Mouse (Mus musculus): ENCODE data around the gene Klhl40. TPM values are rescaled to one million over a fixed set of nuclear protein-coding genes. Genes with fewer than 3 reads are reported as not detected.

Klhl40 gene
- polyA plus RNA-seq, 1 experiment from 2014 or later: not detected

DNA sequence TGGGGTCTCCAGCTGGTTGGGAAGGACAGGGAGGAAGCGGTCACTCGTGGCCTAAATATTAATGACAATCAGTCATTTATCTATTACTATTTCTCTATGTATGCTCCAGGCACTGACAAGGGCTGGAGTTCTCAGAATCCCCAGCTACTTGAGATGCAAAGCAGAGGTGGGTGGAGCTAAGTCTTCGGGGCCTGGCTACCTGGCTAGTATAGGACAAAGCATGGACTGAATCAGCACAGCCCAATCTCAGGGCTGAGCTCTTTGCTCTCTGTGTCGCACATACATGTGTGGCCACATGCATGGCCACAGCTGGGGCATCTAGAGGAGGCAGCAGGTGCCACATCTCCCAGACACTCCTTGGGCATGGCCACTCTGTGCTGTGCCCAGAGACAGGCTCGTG, 43.4 kb downstream of the Klhl40 start:
- Histone ChIP-seq H3K27me3 (ENCODE audit: insufficient read depth, low read length) (no peaks in the 10 kb centered on the region), H3K27ac (no peak overlapping the region), H3K4me2 (ENCODE audit: low read length) (no peak overlapping the region), H3K4me3 (replicated peaks; ENCODE audit: low read depth, low read length) (no peak overlapping the region), H3K9me3 (replicated peaks; ENCODE audit: low read length) (no peaks in the 10 kb centered on the region), H3K4me1 (replicated peaks; ENCODE audit: insufficient read depth, low read length) (no peaks in the 10 kb centered on the region), H3K36me3 (ENCODE audit: insufficient read depth, low read length) (no peaks in the 10 kb centered on the region), H3K9ac (ENCODE audit: low read depth, low read length) (no peak overlapping the region)
- no peak for DNase-seq (ENCODE audit: low spot score)
- TF ChIP-seq CTCF (IDR thresholded peaks at IDR 0.05; ENCODE audit: low read depth): no peak
- no peak for ATAC-seq (replicated peaks; ENCODE audit: low FRiP score, low read depth)
- WGBS: 72% methylated on average over 5 of the region's 5 CpGs

DNA sequence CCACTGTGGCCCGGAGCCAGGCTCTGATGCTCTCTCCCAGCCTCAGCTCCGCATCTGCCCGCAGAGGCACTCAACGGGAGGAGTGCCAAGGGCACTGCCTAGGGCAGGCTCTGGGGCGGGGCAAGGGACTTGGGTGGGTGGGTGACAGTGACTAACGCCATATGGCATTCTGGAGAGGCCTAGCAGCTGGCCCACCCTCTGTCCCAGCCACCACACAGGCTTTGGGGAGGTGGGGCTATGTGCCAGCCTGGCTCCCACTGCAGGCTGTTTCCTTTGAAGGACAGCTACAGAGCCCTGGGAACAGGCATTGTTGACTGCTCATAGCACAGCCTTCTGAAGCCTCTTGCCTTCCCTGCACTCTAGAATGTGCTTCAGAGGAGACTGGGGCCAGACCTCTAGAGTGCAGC, 45.2 kb downstream of the Klhl40 start:
- DNase-seq (ENCODE audit: low spot score): no peak
- Histone ChIP-seq H3K36me3 (ENCODE audit: insufficient read depth, low read length) (no peaks in the 10 kb centered on the region), H3K4me2 (ENCODE audit: low read length) (no peak overlapping the region), H3K27ac (no peak overlapping the region), H3K9ac (ENCODE audit: low read depth, low read length) (no peak overlapping the region), H3K9me3 (replicated peaks; ENCODE audit: low read length) (no peaks in the 10 kb centered on the region), H3K4me3 (replicated peaks; ENCODE audit: low read depth, low read length) (no peak overlapping the region), H3K4me1 (replicated peaks; ENCODE audit: insufficient read depth, low read length) (no peaks in the 10 kb centered on the region), H3K27me3 (ENCODE audit: insufficient read depth, low read length) (no peaks in the 10 kb centered on the region)
- TF ChIP-seq CTCF (IDR thresholded peaks at IDR 0.05; ENCODE audit: low read depth): no peak
- WGBS: 59% methylated on average over 6 of the region's 6 CpGs
- ATAC-seq (replicated peaks; ENCODE audit: low FRiP score, low read depth): no peak

DNA sequence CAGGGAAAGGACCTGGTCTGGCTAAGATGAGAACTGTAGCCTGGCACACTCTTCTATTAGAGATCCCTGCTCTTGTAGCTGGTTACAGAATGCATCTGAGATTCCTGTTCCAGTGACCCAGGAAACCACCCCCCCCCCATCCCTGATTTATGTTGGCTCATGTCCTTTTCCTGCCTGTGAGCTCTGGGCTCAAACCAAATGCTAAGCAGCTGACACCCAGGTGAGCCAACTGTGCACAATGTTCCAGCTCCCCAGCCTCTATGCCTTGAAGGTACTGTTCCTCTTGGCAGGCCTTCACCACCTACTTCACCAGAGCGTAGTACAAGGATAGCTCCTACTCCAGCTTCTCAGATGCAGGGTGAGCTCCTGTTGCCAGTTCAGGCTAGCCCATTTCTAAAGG, 45.6 kb downstream of the Klhl40 start:
- Histone ChIP-seq H3K4me2 (ENCODE audit: low read length) (no peak overlapping the region), H3K27me3 (ENCODE audit: insufficient read depth, low read length) (no peaks in the 10 kb centered on the region), H3K4me3 (replicated peaks; ENCODE audit: low read depth, low read length) (no peak overlapping the region), H3K9ac (ENCODE audit: low read depth, low read length) (no peak overlapping the region), H3K27ac (no peak overlapping the region), H3K36me3 (ENCODE audit: insufficient read depth, low read length) (no peaks in the 10 kb centered on the region), H3K4me1 (replicated peaks; ENCODE audit: insufficient read depth, low read length) (no peaks in the 10 kb centered on the region), H3K9me3 (replicated peaks; ENCODE audit: low read length) (no peaks in the 10 kb centered on the region)
- 82% methylated on average over 1 of the region's 1 CpGs for WGBS
- no peak for TF ChIP-seq CTCF (IDR thresholded peaks at IDR 0.05; ENCODE audit: low read depth)
- no peak for ATAC-seq (replicated peaks; ENCODE audit: low FRiP score, low read depth)
- DNase-seq (ENCODE audit: low spot score): no peak

DNA sequence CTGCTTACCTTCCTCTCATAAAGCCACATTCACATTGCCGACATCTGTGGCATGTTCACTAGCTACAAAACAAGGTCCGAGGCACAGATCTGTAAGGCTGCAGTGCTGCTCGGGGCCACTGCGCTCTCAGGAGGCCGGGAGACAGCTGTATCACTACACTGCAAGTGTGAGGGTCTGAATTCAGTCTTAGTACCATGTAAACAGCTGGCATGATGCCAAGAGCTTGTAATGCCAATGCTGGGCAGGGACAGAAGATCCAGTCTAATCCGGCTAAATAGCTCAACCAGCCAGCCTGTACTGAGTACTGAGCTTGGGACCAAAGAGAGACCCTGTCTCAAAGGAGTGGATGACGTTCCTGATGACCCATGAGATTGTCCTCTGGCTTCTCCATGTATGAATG, 46.6 kb downstream of the Klhl40 start:
- DNase-seq (ENCODE audit: low spot score) (no peak), ATAC-seq (replicated peaks; ENCODE audit: low FRiP score, low read depth) (0 out of 2 replicates have a peak, but pooled peaks have one; percentile 26)
- Histone ChIP-seq H3K27me3 (ENCODE audit: insufficient read depth, low read length) (no peaks in the 10 kb centered on the region), H3K4me2 (ENCODE audit: low read length) (no peak overlapping the region), H3K9ac (ENCODE audit: low read depth, low read length) (no peak overlapping the region), H3K27ac (no peak overlapping the region), H3K9me3 (replicated peaks; ENCODE audit: low read length) (no peaks in the 10 kb centered on the region), H3K4me3 (replicated peaks; ENCODE audit: low read depth, low read length) (no peak overlapping the region), H3K36me3 (ENCODE audit: insufficient read depth, low read length) (no peaks in the 10 kb centered on the region), H3K4me1 (replicated peaks; ENCODE audit: insufficient read depth, low read length) (no peaks in the 10 kb centered on the region)
- no peak for TF ChIP-seq CTCF (IDR thresholded peaks at IDR 0.05; ENCODE audit: low read depth)
- 84% methylated on average over 7 of the region's 7 CpGs for WGBS

DNA sequence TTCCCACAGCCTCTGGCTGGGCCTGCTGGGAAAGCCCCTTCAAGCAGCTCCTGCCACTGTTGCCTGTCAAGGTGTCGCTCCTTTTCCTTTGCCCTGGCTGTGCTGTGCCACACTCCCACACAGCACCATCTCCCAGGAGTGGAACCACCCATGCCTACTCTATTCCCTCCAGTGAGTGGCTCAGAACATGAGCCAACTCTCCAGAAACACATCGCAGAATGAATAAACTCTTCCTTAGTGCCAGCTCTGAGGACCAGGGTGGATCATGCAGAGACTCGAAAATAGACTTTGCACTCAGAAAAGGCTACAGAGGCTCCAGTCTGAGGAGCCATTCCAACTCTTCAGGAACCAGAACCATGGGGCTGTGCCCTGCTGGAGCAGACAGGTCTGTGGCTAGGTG, 48.9 kb downstream of the Klhl40 start:
- WGBS: 78% methylated on average over 3 of the region's 3 CpGs
- no peaks in the 10 kb centered on the region for H3K36me3 ChIP-seq (ENCODE audit: insufficient read depth, low read length)

DNA sequence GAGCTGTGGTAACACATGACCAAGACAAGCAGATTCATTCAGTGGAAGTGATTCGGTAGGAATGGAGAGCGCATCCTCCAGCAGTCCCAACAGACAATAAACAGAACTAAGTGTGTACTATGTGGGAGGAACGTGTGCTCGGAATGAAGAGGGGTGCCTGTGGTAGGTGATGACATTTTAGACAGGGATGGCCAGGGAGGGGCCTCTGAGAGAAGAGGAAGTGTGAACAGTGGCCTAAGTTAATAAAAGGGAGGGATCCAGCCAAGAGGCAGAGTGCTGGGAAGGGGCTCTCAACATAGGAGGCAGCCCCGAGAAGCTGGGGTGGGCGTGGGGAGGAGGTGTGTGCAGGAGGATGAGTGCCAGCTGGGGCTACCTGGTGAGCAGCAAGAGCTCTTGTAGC, 50.9 kb downstream of the Klhl40 start:
- H3K27ac ChIP-seq: no peak overlapping the region
- WGBS: 60% methylated on average over 6 of the region's 6 CpGs
- no peak overlapping the region for H3K4me2 ChIP-seq (ENCODE audit: low read length)
- no peak overlapping the region for H3K9ac ChIP-seq (ENCODE audit: low read depth, low read length)
- ATAC-seq (replicated peaks; ENCODE audit: low FRiP score, low read depth) (no peak), DNase-seq (ENCODE audit: low spot score) (no peak)
- H3K4me3 ChIP-seq (replicated peaks; ENCODE audit: low read depth, low read length): no peak overlapping the region
- no peaks in the 10 kb centered on the region for H3K27me3 ChIP-seq (ENCODE audit: insufficient read depth, low read length)
- no peak for TF ChIP-seq CTCF (IDR thresholded peaks at IDR 0.05; ENCODE audit: low read depth)
- no peaks in the 10 kb centered on the region for H3K4me1 ChIP-seq (replicated peaks; ENCODE audit: insufficient read depth, low read length)
- H3K36me3 ChIP-seq (ENCODE audit: insufficient read depth, low read length): no peaks in the 10 kb centered on the region
- H3K9me3 ChIP-seq (replicated peaks; ENCODE audit: low read length): no peaks in the 10 kb centered on the region

More for the DNA sequence above, 48.9 kb downstream of the Klhl40 start:
- TF ChIP-seq CTCF (IDR thresholded peaks at IDR 0.05; ENCODE audit: low read depth): no peak
- ATAC-seq (replicated peaks; ENCODE audit: low FRiP score, low read depth): no peak
- H3K4me2 ChIP-seq (ENCODE audit: low read length): no peak overlapping the region
- no peaks in the 10 kb centered on the region for H3K9me3 ChIP-seq (replicated peaks; ENCODE audit: low read length)
- no peak overlapping the region for H3K9ac ChIP-seq (ENCODE audit: low read depth, low read length)
- DNase-seq (ENCODE audit: low spot score): no peak
- H3K4me3 ChIP-seq (replicated peaks; ENCODE audit: low read depth, low read length): no peak overlapping the region
- H3K27me3 ChIP-seq (ENCODE audit: insufficient read depth, low read length): no peaks in the 10 kb centered on the region
- no peaks in the 10 kb centered on the region for H3K4me1 ChIP-seq (replicated peaks; ENCODE audit: insufficient read depth, low read length)
- no peak overlapping the region for H3K27ac ChIP-seq

DNA sequence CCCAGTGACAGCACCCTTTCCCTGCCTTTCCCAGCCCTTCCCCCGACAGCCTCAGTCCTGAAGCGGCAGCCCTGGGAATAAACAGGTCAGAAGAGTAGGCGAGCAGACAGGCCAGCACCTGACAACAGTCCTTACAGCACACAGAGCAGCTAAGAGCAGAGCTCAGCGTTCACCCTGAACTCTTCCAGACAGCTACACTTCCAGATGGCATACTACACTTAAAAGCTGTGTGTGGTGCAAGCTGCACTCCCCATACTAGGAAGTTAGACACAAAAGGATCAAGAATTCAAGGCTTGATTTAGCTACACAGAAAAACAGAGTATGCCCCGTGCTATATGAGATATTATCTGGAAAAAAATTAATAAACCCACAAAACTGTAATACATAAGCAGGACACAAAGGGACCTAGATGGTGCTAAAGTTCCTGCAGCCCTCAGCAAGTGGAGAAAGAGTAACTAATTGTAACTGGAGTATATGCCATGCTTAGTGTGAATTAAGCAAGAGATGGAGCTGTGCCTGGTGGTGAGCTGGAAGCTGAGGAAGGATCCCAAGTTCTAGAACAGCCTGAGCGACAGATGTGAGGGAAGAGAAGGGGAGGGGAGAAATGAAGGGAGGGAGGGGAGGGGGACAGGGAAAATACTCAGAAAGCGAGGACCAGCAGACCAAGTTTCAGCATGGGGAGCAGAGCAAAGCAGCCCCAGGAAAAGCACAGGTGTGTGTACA, 52.0 kb downstream of the Klhl40 start:
- H3K27ac ChIP-seq: no peak overlapping the region
- no peak for TF ChIP-seq CTCF (IDR thresholded peaks at IDR 0.05; ENCODE audit: low read depth)
- no peaks in the 10 kb centered on the region for H3K36me3 ChIP-seq (ENCODE audit: insufficient read depth, low read length)
- no peaks in the 10 kb centered on the region for H3K27me3 ChIP-seq (ENCODE audit: insufficient read depth, low read length)
- ATAC-seq (replicated peaks; ENCODE audit: low FRiP score, low read depth) (no peak), DNase-seq (ENCODE audit: low spot score) (no peak)
- H3K4me1 ChIP-seq (replicated peaks; ENCODE audit: insufficient read depth, low read length): no peaks in the 10 kb centered on the region
- H3K4me3 ChIP-seq (replicated peaks; ENCODE audit: low read depth, low read length): no peak overlapping the region
- no peaks in the 10 kb centered on the region for H3K9me3 ChIP-seq (replicated peaks; ENCODE audit: low read length)
- no peak overlapping the region for H3K9ac ChIP-seq (ENCODE audit: low read depth, low read length)
- no peak overlapping the region for H3K4me2 ChIP-seq (ENCODE audit: low read length)
- WGBS: 64% methylated on average over 7 of the region's 7 CpGs
